Mouse (Mus musculus) neural tube, embryonic 11.5 days (tissue): Measurements from ENCODE around the gene Cdhr2. TPM values are rescaled to one million over a fixed set of nuclear protein-coding genes. Genes with fewer than 3 reads are reported as not detected.

ENCODE experiments used
- ATAC-seq: fragments of 200-750 bp; cut with Nextera tagmentation; 2 replicates; pipeline ENCODE4 v1.8.0; 2017; ENCODE audit warnings: moderate number of reproducible peaks, mild to moderate bottlenecking, moderate TSS enrichment, moderate library complexity; ENCODE audit not compliant: insufficient read depth, low FRiP score, low TSS enrichment
- DNase-seq: peaks from one replicate; pipeline ENCODE4 v3.0.0-alpha.2; 2015; ENCODE audit warnings: low spot score
- H3K27ac ChIP-seq: fragments of 300-500 bp; sonication (generic); 2 replicates; pipeline ENCODE4 v1.5.1; 2014; ENCODE audit warnings: low read depth, mild to moderate bottlenecking, low read length
- H3K27me3 ChIP-seq: fragments of 300-500 bp; sonication (generic); 2 replicates; pipeline ENCODE4 v1.6.1; 2014; ENCODE audit warnings: mild to moderate bottlenecking, low read length, mixed read lengths; ENCODE audit not compliant: control insufficient read depth, insufficient read depth
- H3K36me3 ChIP-seq: fragments of 300-500 bp; sonication (generic); 2 replicates; pipeline ENCODE4 v1.6.1; 2014; ENCODE audit warnings: mild to moderate bottlenecking, low read length, moderate library complexity, mixed read lengths; ENCODE audit not compliant: control insufficient read depth, insufficient read depth
- H3K4me1 ChIP-seq: fragments of 300-500 bp; sonication (generic); 2 replicates; pipeline ENCODE4 v1.6.1; 2014; ENCODE audit warnings: low read length, mixed read lengths; ENCODE audit not compliant: control insufficient read depth, insufficient read depth
- H3K4me2 ChIP-seq: fragments of 300-500 bp; sonication (generic); 2 replicates; pipeline ENCODE4 v1.6.1; 2014; ENCODE audit warnings: low read depth, mild to moderate bottlenecking, moderate library complexity
- H3K4me3 ChIP-seq: fragments of 300-500 bp; sonication (generic); 2 replicates; pipeline ENCODE4 v1.5.1; 2014; ENCODE audit warnings: low read depth, low read length
- H3K9ac ChIP-seq: fragments of 300-500 bp; sonication (generic); 2 replicates; pipeline ENCODE4 v1.6.1; 2014; ENCODE audit warnings: mild to moderate bottlenecking, low read length
- H3K9me3 ChIP-seq: fragments of 300-500 bp; sonication (generic); 2 replicates; pipeline ENCODE4 v1.6.1; 2016; ENCODE audit warnings: low read length; ENCODE audit not compliant: control insufficient read depth
- WGBS: fragments of 180-500 bp; shearing (Covaris S2); extraction: QIAGEN DNeasy Blood & Tissue Kit; methylation state at CpG from one replicate; pipeline ENCODE4 v1.1.7; 2014; 5-methylcytosine and 5-hydroxymethylcytosine counted together
- polyA plus RNA-seq: library from polyadenylated mRNA; unstranded; fragments of >200 nt; fragmentation: Nextera tagmentation; extraction: Ambion mirVana; gene quantifications from 2 replicates; pipeline ENCODE4 v1.2.1, GENCODE M21; 2014

The Cdhr2 gene
- polyA plus RNA-seq, 1 experiment from 2014 or later, result 0.15 TPM

DNA sequence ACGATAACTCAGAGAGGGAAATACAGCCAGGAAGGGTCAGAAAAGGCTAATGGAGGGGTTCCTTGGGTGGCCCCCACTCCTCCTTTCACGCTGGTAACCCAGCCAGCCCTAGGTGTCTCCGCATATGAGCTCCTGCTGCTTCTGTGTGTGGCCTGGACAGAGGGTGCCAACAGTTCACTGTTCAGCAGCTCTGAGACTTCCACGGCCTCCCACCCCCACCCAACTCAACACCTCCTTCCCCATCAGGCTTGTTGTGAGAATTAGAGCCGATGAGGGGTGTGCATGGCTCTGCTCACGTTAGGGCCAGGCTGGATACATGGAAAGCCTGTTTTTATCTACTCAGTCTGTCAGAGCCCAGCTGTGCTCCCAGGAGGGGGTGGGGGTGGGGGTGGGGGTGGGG, 44.8 kb downstream of the Cdhr2 start:
- no peak overlapping the region for H3K9ac ChIP-seq
- H3K4me2 ChIP-seq, result no peak overlapping the region
- DNase-seq, result no peak

DNA sequence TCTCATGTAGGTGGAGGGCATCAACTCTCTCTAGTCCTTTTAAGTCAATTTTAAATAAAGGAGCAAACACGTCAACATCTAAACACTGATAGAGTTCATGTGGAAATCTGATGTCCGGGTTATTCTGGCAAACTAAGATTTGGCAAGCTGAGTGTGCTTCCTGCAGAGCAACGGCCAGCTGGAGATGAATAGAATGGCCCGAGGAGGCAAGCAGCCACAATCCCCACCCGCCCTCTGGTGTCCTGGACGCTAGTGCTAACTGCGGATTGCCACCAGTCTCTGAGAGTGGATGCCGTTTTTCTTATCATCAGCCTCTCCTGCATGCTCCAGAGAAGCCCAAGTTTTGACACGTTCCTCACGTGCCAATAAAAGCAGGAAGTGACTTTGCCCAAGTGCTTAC, 45.6 kb downstream of the Cdhr2 start:
- H3K36me3 ChIP-seq, result no peaks in the 10 kb centered on the region
- no peak overlapping the region for H3K4me3 ChIP-seq
- no peaks in the 10 kb centered on the region; the same call in 1 of the 2 replicates for H3K4me1 ChIP-seq
- no peak for ATAC-seq
- H3K9me3 ChIP-seq, result no peaks in the 10 kb centered on the region
- no peak overlapping the region for H3K9ac ChIP-seq
- H3K27me3 ChIP-seq, result peaks cover 15% of the 10 kb centered on the region
- 47% methylated on average over 10 of the region's 10 CpGs for WGBS
- H3K4me2 ChIP-seq, result no peak overlapping the region
- H3K27ac ChIP-seq, result no peak overlapping the region
- DNase-seq, result no peak

More for the DNA sequence above, 44.8 kb downstream of the Cdhr2 start:
- no peak for ATAC-seq
- no peaks in the 10 kb centered on the region for H3K36me3 ChIP-seq
- peaks cover 12% of the 10 kb centered on the region for H3K27me3 ChIP-seq
- no peak overlapping the region for H3K27ac ChIP-seq
- no peak overlapping the region for H3K4me3 ChIP-seq
- H3K9me3 ChIP-seq, result no peaks in the 10 kb centered on the region
- no peaks in the 10 kb centered on the region; the same call in 1 of the 2 replicates for H3K4me1 ChIP-seq
- WGBS, result 50% methylated on average over 6 of the region's 6 CpGs

DNA sequence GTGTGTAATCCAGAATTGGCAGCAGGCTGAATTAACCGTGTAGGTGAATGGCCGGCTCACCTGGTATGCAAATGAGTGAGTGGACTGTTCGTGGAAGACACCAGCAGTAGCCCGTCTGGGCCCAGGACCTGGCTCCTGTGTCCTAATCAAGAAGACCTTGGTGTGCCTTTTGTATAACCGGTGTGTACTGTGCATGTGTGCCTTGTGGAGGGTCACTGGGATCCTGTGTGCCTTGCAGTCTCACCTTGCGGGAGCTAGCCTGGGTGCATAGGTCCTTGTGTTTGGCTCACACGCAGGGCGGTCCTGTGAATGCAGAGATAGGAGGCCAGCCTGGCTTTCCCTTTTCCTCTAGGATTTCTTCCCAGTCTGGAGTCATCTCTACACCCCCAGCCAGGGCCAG, 46.9 kb downstream of the Cdhr2 start:
- no peak overlapping the region; the same call in 1 of the 2 replicates for H3K9ac ChIP-seq
- H3K27ac ChIP-seq, result no peak overlapping the region
- peak overlapping the region; percentile 66 for H3K4me3 ChIP-seq
- no peak for DNase-seq
- H3K27me3 ChIP-seq, result peaks cover 19% of the 10 kb centered on the region
- peak overlapping the region; percentile 47 for H3K4me2 ChIP-seq
- H3K36me3 ChIP-seq, result no peaks in the 10 kb centered on the region
- no peaks in the 10 kb centered on the region for H3K9me3 ChIP-seq
- no peaks in the 10 kb centered on the region; the same call in 1 of the 2 replicates for H3K4me1 ChIP-seq
- ATAC-seq, result no peak
- 85% methylated on average over 8 of the region's 8 CpGs for WGBS

DNA sequence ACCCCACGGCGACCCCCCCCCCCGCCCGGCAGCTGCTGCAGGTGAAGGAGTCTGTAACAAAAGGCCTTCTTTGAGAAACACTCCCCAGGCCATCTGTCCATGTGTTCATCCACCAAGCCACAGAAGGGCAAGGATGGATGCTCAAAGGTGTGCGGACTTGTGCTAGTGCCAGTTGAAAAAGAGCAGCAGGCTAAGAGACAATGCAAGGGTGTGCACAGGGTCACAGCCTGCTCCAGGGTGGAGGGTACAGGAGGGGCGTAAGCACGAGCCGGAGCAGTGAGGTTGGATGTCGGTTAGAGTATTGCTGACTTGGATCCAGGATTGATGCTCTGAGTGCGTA, 47.4 kb downstream of the Cdhr2 start:
- H3K27ac ChIP-seq, result 0 out of 2 replicates have a peak overlapping the region, but pooled peaks have one; percentile 0
- DNase-seq, result no peak
- peaks cover 19% of the 10 kb centered on the region for H3K27me3 ChIP-seq
- peak overlapping the region; percentile 47 for H3K4me2 ChIP-seq
- H3K9me3 ChIP-seq, result no peaks in the 10 kb centered on the region
- ATAC-seq, result no peak
- 40% methylated on average over 10 of the region's 10 CpGs for WGBS
- H3K36me3 ChIP-seq, result no peaks in the 10 kb centered on the region
- peak overlapping the region; percentile 66 for H3K4me3 ChIP-seq
- H3K4me1 ChIP-seq, result no peaks in the 10 kb centered on the region; the same call in 1 of the 2 replicates
- H3K9ac ChIP-seq, result peak overlapping the region; percentile 66

DNA sequence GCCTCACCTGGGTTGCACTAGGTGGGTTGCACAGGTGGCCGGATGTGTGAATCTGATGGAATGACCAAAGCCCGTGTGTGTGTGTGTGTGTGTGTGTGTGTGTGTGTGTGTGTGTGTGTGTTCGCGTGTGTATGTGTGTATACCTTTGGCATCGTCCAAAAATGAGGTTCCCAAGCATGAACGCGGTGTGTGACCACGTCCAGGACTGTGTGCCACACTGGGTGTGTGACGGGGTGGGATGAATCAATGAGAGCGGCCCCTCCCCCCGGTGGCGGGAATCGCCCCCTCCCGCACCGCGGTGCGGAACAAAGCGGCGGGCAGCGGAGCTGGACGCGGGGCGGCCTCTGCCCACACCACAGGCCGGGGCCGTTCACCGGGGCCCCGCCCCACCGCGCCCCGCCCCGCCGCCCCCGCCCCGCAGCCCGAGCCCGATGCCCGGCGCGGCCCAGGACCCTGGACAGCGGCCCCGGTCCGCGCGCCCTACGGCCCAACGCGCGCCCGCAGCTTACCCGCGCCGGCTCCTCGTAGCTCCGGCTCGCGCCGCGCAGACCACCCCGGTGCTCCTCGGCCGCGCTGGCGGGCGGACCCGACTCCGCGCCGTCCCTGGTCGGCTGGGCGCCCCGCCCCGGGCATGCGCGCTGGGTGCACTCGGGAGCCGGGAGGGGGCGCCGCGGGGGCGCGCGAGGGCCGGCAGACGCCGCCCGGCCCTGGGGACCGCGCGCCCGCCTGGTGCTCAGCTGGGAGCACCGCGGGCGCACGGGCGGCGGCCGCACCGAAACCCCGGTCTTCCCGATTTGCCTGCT, 48.0 kb downstream of the Cdhr2 start:
- Histone ChIP-seq H3K27ac (peak overlapping the region; percentile 85), H3K4me1 (no peaks in the 10 kb centered on the region; the same call in 1 of the 2 replicates), H3K4me3 (peak overlapping the region; percentile 66), H3K9ac (peak overlapping the region; percentile 66), H3K36me3 (no peaks in the 10 kb centered on the region), H3K9me3 (no peaks in the 10 kb centered on the region), H3K27me3 (peaks cover 19% of the 10 kb centered on the region), H3K4me2 (peak overlapping the region; percentile 47)
- ATAC-seq (peak; percentile 84), DNase-seq (peak; percentile 84)
- WGBS, result 2% methylated on average over 51 of the region's 100 CpGs

DNA sequence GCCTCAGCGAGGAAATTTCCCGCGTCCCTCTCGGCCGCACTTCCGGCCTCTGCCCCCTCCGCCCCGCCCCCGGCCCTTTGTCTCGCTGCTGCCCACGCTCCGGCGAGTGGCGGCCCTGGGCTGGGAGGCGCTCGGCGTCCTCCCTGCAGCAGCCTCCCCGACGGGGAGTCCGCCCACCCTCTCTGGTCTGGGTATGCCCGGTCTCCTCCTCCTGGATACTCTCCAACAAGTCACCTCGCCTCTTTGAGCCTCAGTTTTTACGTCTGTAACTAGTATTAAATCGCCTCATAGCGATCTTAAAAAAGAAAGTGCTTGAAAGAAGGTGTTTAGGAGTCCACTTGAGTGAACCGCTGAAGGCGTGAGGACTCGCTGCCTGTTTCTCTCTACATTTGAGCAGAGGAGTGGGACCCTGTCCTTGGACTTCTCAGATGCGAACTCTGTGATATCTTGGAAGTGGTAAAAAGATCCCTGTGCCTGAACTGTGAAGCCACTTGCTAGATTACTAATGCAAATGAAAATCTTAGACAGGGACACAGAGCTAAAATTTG, 48.7 kb downstream of the Cdhr2 start, which contains the start of gene Gprin1:
TSS of gene Gprin1 (minus strand) at position 11 of the 548 bp plus-strand sequence.
- peak; percentile 75 for ATAC-seq
- no peaks in the 10 kb centered on the region for H3K9me3 ChIP-seq
- no peaks in the 10 kb centered on the region for H3K36me3 ChIP-seq
- peak within 1 kb of the TSS; percentile 85 for H3K27ac ChIP-seq
- H3K4me3 ChIP-seq, result peak within 1 kb of the TSS; percentile 66
- H3K4me1 ChIP-seq, result no peaks in the 10 kb centered on the region; the same call in 1 of the 2 replicates
- no peak for DNase-seq
- 3% methylated on average over 24 of the region's 29 CpGs for WGBS
- peak within 1 kb of the TSS; percentile 66 for H3K9ac ChIP-seq
- peaks cover 19% of the 10 kb centered on the region for H3K27me3 ChIP-seq
- H3K4me2 ChIP-seq, result peak within 1 kb of the TSS; percentile 47

DNA sequence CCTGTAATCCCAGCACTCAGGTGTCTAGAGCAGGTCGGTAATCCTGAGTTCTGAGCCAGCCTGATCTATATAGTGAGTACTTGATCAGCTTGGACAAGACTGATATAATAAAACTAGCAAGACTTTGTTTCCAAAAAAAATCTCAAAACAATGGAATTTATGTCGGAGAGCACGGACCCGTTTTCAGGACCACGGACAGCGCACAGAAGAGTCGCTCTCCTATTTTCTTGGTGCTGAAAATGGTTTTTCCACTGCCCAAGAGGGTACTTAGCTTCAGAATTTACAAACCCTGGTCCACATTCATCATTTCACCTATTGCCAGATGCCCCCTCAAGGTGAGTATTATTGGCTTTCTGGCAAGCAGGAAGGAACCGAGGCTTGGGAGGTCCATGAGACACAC, 49.4 kb downstream of the Cdhr2 start:
- H3K9ac ChIP-seq, result no peak overlapping the region
- 3% methylated on average over 8 of the region's 8 CpGs for WGBS
- H3K9me3 ChIP-seq, result no peaks in the 10 kb centered on the region
- H3K4me1 ChIP-seq, result no peaks in the 10 kb centered on the region; the same call in 1 of the 2 replicates
- no peak overlapping the region for H3K27ac ChIP-seq
- H3K27me3 ChIP-seq, result peaks cover 19% of the 10 kb centered on the region
- ATAC-seq, result no peak
- no peak overlapping the region for H3K4me3 ChIP-seq
- H3K36me3 ChIP-seq, result no peaks in the 10 kb centered on the region
- no peak overlapping the region for H3K4me2 ChIP-seq
- DNase-seq, result peak; percentile 46

DNA sequence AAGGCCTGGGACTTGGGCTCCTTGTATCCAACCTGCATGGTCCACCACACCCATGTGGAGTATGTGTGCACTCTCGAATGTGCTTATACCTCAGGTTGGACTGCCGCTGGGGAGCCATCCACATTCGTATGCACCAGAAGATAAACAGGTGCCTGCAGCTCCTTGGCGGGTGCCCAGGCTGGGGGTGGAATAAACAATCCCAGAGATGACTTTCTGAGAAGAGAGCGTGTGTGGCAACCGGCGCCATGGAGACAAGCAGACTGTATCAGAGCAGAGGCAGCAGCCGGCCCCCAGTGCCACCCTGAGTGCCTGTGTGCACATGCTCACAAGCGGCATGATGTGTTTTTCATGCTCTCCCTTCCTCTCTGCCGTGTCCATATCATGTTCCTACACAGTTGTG, 51.4 kb downstream of the Cdhr2 start:
- Histone ChIP-seq H3K27me3 (peaks cover 20% of the 10 kb centered on the region), H3K4me2 (no peak overlapping the region), H3K27ac (no peak overlapping the region), H3K4me3 (no peak overlapping the region), H3K9me3 (no peaks in the 10 kb centered on the region), H3K4me1 (0 out of 2 replicates have a peak, but pooled peaks cover 2% of the 10 kb centered on the region), H3K9ac (no peak overlapping the region), H3K36me3 (no peaks in the 10 kb centered on the region)
- DNase-seq (no peak), ATAC-seq (no peak)
- 73% methylated on average over 10 of the region's 10 CpGs for WGBS
